Mouse (Mus musculus): ENCODE results near the gene Ghr. TPM values are rescaled to one million over a fixed set of nuclear protein-coding genes. Genes with fewer than 3 reads are reported as not detected.
A peak's percentile ranks its signal among the peaks of the same experiment; 100 is the strongest.

Gene Ghr
- polyA plus RNA-seq, 1 experiment from 2014 or later, result 81.9 TPM

- H3K4me2 ChIP-seq (replicated peaks; ENCODE audit: low read depth), result peak overlapping the region; percentile 63
- peak overlapping the region; percentile 57 for H3K27ac ChIP-seq (ENCODE audit: low read depth, low read length)
- H3K9me3 ChIP-seq (ENCODE audit: control insufficient read depth), result no peaks in the 10 kb centered on the region
- H3K9ac ChIP-seq (ENCODE audit: low read depth, low read length), result peak overlapping the region; percentile 63
- H3K4me3 ChIP-seq (ENCODE audit: low read depth, low read length), result peak overlapping the region; percentile 51
- H3K36me3 ChIP-seq (ENCODE audit: control insufficient read depth, insufficient read depth), result peaks cover 30% of the 10 kb centered on the region
- H3K4me1 ChIP-seq (replicated peaks; ENCODE audit: control insufficient read depth, insufficient read depth, low read length), result 0 out of 2 replicates have a peak, but pooled peaks cover 5% of the 10 kb centered on the region
- no peak for ATAC-seq
- H3K27me3 ChIP-seq (replicated peaks; ENCODE audit: control insufficient read depth, insufficient read depth, low read length), result no peaks in the 10 kb centered on the region
- WGBS, result 77% methylated on average over 1 of the region's 1 CpGs
- no peak for TF ChIP-seq CTCF (IDR thresholded peaks at IDR 0.05; ENCODE audit: low read depth)
These were observed 310.1 kb downstream of the Ghr start for GRCm38 (mm10) chr15:3273191-3273590.

- H3K4me3 ChIP-seq (ENCODE audit: low read depth, low read length), result peak overlapping the region; percentile 51
- no peaks in the 10 kb centered on the region for H3K9me3 ChIP-seq (ENCODE audit: control insufficient read depth)
- H3K27me3 ChIP-seq (replicated peaks; ENCODE audit: control insufficient read depth, insufficient read depth, low read length), result no peaks in the 10 kb centered on the region
- 14% methylated on average over 6 of the region's 6 CpGs for WGBS
- H3K4me1 ChIP-seq (replicated peaks; ENCODE audit: control insufficient read depth, insufficient read depth, low read length), result 0 out of 2 replicates have a peak, but pooled peaks cover 5% of the 10 kb centered on the region
- peaks cover 16% of the 10 kb centered on the region for H3K36me3 ChIP-seq (ENCODE audit: control insufficient read depth, insufficient read depth)
- peak; percentile 25 for ATAC-seq
- peak overlapping the region; percentile 83; the same call in 1 of the 2 replicates for H3K27ac ChIP-seq (ENCODE audit: low read depth, low read length)
- no peak for TF ChIP-seq CTCF (IDR thresholded peaks at IDR 0.05; ENCODE audit: low read depth)
- peak overlapping the region; percentile 63 for H3K4me2 ChIP-seq (replicated peaks; ENCODE audit: low read depth)
- H3K9ac ChIP-seq (ENCODE audit: low read depth, low read length), result peak overlapping the region; percentile 63
These were observed 312.1 kb downstream of the Ghr start for GRCm38 (mm10) chr15:3271216-3271615.

- Histone ChIP-seq H3K9ac (ENCODE audit: low read depth, low read length) (peak overlapping the region; percentile 35), H3K4me1 (replicated peaks; ENCODE audit: control insufficient read depth, insufficient read depth, low read length) (0 out of 2 replicates have a peak, but pooled peaks cover 5% of the 10 kb centered on the region), H3K27ac (ENCODE audit: low read depth, low read length) (peak overlapping the region; percentile 89), H3K4me3 (ENCODE audit: low read depth, low read length) (peak overlapping the region; percentile 51), H3K9me3 (ENCODE audit: control insufficient read depth) (no peaks in the 10 kb centered on the region), H3K36me3 (ENCODE audit: control insufficient read depth, insufficient read depth) (peaks cover 10% of the 10 kb centered on the region), H3K27me3 (replicated peaks; ENCODE audit: control insufficient read depth, insufficient read depth, low read length) (no peaks in the 10 kb centered on the region), H3K4me2 (replicated peaks; ENCODE audit: low read depth) (peak overlapping the region; percentile 63)
- peak; percentile 95 for ATAC-seq
- TF ChIP-seq CTCF (IDR thresholded peaks at IDR 0.05; ENCODE audit: low read depth), result no peak
- 1% methylated on average over 12 of the region's 12 CpGs for WGBS
These were observed 312.6 kb downstream of the Ghr start for GRCm38 (mm10) chr15:3270646-3271077.

GRCm38 (mm10) chr15:3269996-3270645, 313.2 kb downstream of the Ghr start:
- no peak; the same call in 1 of the 2 replicates for ATAC-seq
- Histone ChIP-seq H3K27me3 (replicated peaks; ENCODE audit: control insufficient read depth, insufficient read depth, low read length) (no peaks in the 10 kb centered on the region), H3K4me1 (replicated peaks; ENCODE audit: control insufficient read depth, insufficient read depth, low read length) (0 out of 2 replicates have a peak, but pooled peaks cover 5% of the 10 kb centered on the region), H3K4me3 (ENCODE audit: low read depth, low read length) (peak overlapping the region; percentile 51), H3K4me2 (replicated peaks; ENCODE audit: low read depth) (peak overlapping the region; percentile 63), H3K36me3 (ENCODE audit: control insufficient read depth, insufficient read depth) (peaks cover 6% of the 10 kb centered on the region), H3K9me3 (ENCODE audit: control insufficient read depth) (no peaks in the 10 kb centered on the region), H3K9ac (ENCODE audit: low read depth, low read length) (peak overlapping the region; percentile 35), H3K27ac (ENCODE audit: low read depth, low read length) (peak overlapping the region; percentile 89)
- no peak for TF ChIP-seq CTCF (IDR thresholded peaks at IDR 0.05; ENCODE audit: low read depth)
- WGBS, result 17% methylated on average over 6 of the region's 6 CpGs

- ATAC-seq, result no peak
- Histone ChIP-seq H3K9ac (ENCODE audit: low read depth, low read length) (no peak overlapping the region), H3K9me3 (ENCODE audit: control insufficient read depth) (no peaks in the 10 kb centered on the region), H3K4me1 (replicated peaks; ENCODE audit: control insufficient read depth, insufficient read depth, low read length) (0 out of 2 replicates have a peak, but pooled peaks cover 5% of the 10 kb centered on the region), H3K4me2 (replicated peaks; ENCODE audit: low read depth) (peak overlapping the region; percentile 63; the same call in 1 of the 2 replicates), H3K36me3 (ENCODE audit: control insufficient read depth, insufficient read depth) (peaks cover 4% of the 10 kb centered on the region), H3K4me3 (ENCODE audit: low read depth, low read length) (no peak overlapping the region), H3K27ac (ENCODE audit: low read depth, low read length) (peak overlapping the region; percentile 89; the same call in 1 of the 2 replicates), H3K27me3 (replicated peaks; ENCODE audit: control insufficient read depth, insufficient read depth, low read length) (no peaks in the 10 kb centered on the region)
- TF ChIP-seq CTCF (IDR thresholded peaks at IDR 0.05; ENCODE audit: low read depth), result no peak
- 44% methylated on average over 4 of the region's 4 CpGs for WGBS
These were observed 313.8 kb downstream of the Ghr start for GRCm38 (mm10) chr15:3269496-3269895.

GRCm38 (mm10) chr15:3268247-3268646, 315.0 kb downstream of the Ghr start, which contains the start of gene Selenop:
Gene Selenop (plus strand): TSS chr15:3268547.
- ATAC-seq, result no peak
- Histone ChIP-seq H3K4me2 (replicated peaks; ENCODE audit: low read depth) (no peak within 1 kb of the TSS), H3K4me3 (ENCODE audit: low read depth, low read length) (no peak within 1 kb of the TSS), H3K27ac (ENCODE audit: low read depth, low read length) (no peak within 1 kb of the TSS), H3K4me1 (replicated peaks; ENCODE audit: control insufficient read depth, insufficient read depth, low read length) (0 out of 2 replicates have a peak, but pooled peaks cover 5% of the 10 kb centered on the region), H3K27me3 (replicated peaks; ENCODE audit: control insufficient read depth, insufficient read depth, low read length) (no peaks in the 10 kb centered on the region), H3K9me3 (ENCODE audit: control insufficient read depth) (no peaks in the 10 kb centered on the region), H3K36me3 (ENCODE audit: control insufficient read depth, insufficient read depth) (no peaks in the 10 kb centered on the region), H3K9ac (ENCODE audit: low read depth, low read length) (no peak within 1 kb of the TSS)
- TF ChIP-seq CTCF (IDR thresholded peaks at IDR 0.05; ENCODE audit: low read depth), result no peak
- WGBS, result 86% methylated on average over 6 of the region's 6 CpGs

All from intestine, postnatal 0 days (tissue).